Mouse (Mus musculus) forebrain, embryonic 12.5 days (tissue): ENCODE data around the gene Dysf. TPM values are rescaled to one million over a fixed set of nuclear protein-coding genes. Genes with fewer than 3 reads are reported as not detected.
A peak's percentile ranks its signal among the peaks of the same experiment; 100 is the strongest.

Source experiments
- ATAC-seq: fragments of 200-750 bp; cut with Nextera tagmentation; 2 replicates; pipeline ENCODE4 v1.8.0; 2017; ENCODE audit warnings: moderate TSS enrichment; ENCODE audit not compliant: low FRiP score
- H3K27ac ChIP-seq: fragments of 300-500 bp; sonication (generic); 2 replicates; pipeline ENCODE4 v1.5.1; 2016; ENCODE audit warnings: mild to moderate bottlenecking
- H3K27me3 ChIP-seq: fragments of 300-500 bp; sonication (generic); 2 replicates; pipeline ENCODE4 v1.6.1; 2016; ENCODE audit warnings: mild to moderate bottlenecking
- H3K36me3 ChIP-seq: fragments of 300-500 bp; sonication (generic); replicated peaks from 2 replicates; pipeline ENCODE4 v1.6.1; 2016; ENCODE audit warnings: mild to moderate bottlenecking
- H3K4me1 ChIP-seq: fragments of 300-500 bp; sonication (generic); 2 replicates; pipeline ENCODE4 v1.6.1; 2016
- H3K4me2 ChIP-seq: fragments of 300-500 bp; sonication (generic); 2 replicates; pipeline ENCODE4 v1.6.1; 2016; ENCODE audit warnings: mild to moderate bottlenecking, moderate library complexity
- H3K4me3 ChIP-seq: fragments of 300-500 bp; sonication (generic); replicated peaks from 2 replicates; pipeline ENCODE4 v1.5.1; 2016; ENCODE audit warnings: mild to moderate bottlenecking
- H3K9ac ChIP-seq: fragments of 300-500 bp; sonication (generic); 2 replicates; pipeline ENCODE4 v1.6.1; 2016; ENCODE audit warnings: mild to moderate bottlenecking
- H3K9me3 ChIP-seq: fragments of 300-500 bp; sonication (generic); 2 replicates; pipeline ENCODE4 v1.6.1; 2016
- WGBS: fragments of 180-500 bp; shearing (Covaris S2); methylation state at CpG from one replicate; pipeline ENCODE4 v1.1.7; 2016; 5-methylcytosine and 5-hydroxymethylcytosine counted together
- polyA plus RNA-seq: library from polyadenylated mRNA; unstranded; fragments of >200 nt; fragmentation: Nextera tagmentation; extraction: Ambion mirVana; gene quantifications from 2 replicates; pipeline ENCODE4 v1.2.1, GENCODE M21; 2016

The Dysf gene
- polyA plus RNA-seq, 1 experiment from 2014 or later: 3.7 TPM

- Histone ChIP-seq H3K9ac (no peak overlapping the region), H3K4me2 (no peak overlapping the region), H3K27ac (no peak overlapping the region), H3K36me3 (no peaks in the 10 kb centered on the region), H3K9me3 (0 out of 2 replicates have a peak, but pooled peaks cover 2% of the 10 kb centered on the region), H3K27me3 (peaks cover 3% of the 10 kb centered on the region; the same call in 1 of the 2 replicates), H3K4me3 (no peak overlapping the region), H3K4me1 (no peaks in the 10 kb centered on the region)
- 30% methylated on average over 4 of the region's 4 CpGs for WGBS
- peak; percentile 61; the same call in 1 of the 2 replicates for ATAC-seq
Observed at GRCm38 (mm10) chr6:84093473-84093872, 85.1 kb downstream of the Dysf start.

GRCm38 (mm10) chr6:84094536-84094935 lies 86.1 kb downstream of the Dysf start:
- Histone ChIP-seq H3K4me1 (no peaks in the 10 kb centered on the region), H3K27me3 (peaks cover 3% of the 10 kb centered on the region; the same call in 1 of the 2 replicates), H3K27ac (no peak overlapping the region), H3K9me3 (0 out of 2 replicates have a peak, but pooled peaks cover 2% of the 10 kb centered on the region), H3K9ac (no peak overlapping the region), H3K36me3 (no peaks in the 10 kb centered on the region), H3K4me3 (no peak overlapping the region), H3K4me2 (no peak overlapping the region)
- WGBS: 88% methylated on average over 9 of the region's 9 CpGs
- no peak for ATAC-seq

GRCm38 (mm10) chr6:84094998-84095397 lies 86.6 kb downstream of the Dysf start:
- ATAC-seq: no peak
- no peak overlapping the region for H3K9ac ChIP-seq
- no peak overlapping the region for H3K4me3 ChIP-seq
- no peaks in the 10 kb centered on the region for H3K9me3 ChIP-seq
- WGBS: 26% methylated on average over 7 of the region's 7 CpGs
- no peak overlapping the region for H3K4me2 ChIP-seq
- H3K36me3 ChIP-seq: no peaks in the 10 kb centered on the region
- no peak overlapping the region for H3K27ac ChIP-seq
- no peaks in the 10 kb centered on the region for H3K4me1 ChIP-seq
- H3K27me3 ChIP-seq: peaks cover 3% of the 10 kb centered on the region; the same call in 1 of the 2 replicates

- Histone ChIP-seq H3K4me1 (no peaks in the 10 kb centered on the region), H3K4me3 (no peak overlapping the region), H3K27ac (no peak overlapping the region), H3K36me3 (no peaks in the 10 kb centered on the region), H3K9me3 (no peaks in the 10 kb centered on the region), H3K27me3 (peaks cover 5% of the 10 kb centered on the region; the same call in 1 of the 2 replicates), H3K4me2 (no peak overlapping the region), H3K9ac (no peak overlapping the region)
- peak; percentile 75 for ATAC-seq
- WGBS: 13% methylated on average over 7 of the region's 7 CpGs
Observed at GRCm38 (mm10) chr6:84095882-84096281, 87.5 kb downstream of the Dysf start.

GRCm38 (mm10) chr6:84102002-84102401 lies 93.6 kb downstream of the Dysf start:
- Histone ChIP-seq H3K27ac (no peak overlapping the region), H3K4me3 (no peak overlapping the region), H3K27me3 (peaks cover 49% of the 10 kb centered on the region), H3K9ac (no peak overlapping the region), H3K36me3 (no peaks in the 10 kb centered on the region), H3K9me3 (no peaks in the 10 kb centered on the region), H3K4me2 (no peak overlapping the region), H3K4me1 (peaks cover 25% of the 10 kb centered on the region)
- no peak for ATAC-seq
- WGBS: 67% methylated on average over 15 of the region's 15 CpGs

GRCm38 (mm10) chr6:84105148-84106022 lies 97.0 kb downstream of the Dysf start:
- Histone ChIP-seq H3K36me3 (no peaks in the 10 kb centered on the region), H3K4me2 (peak overlapping the region; percentile 68), H3K9ac (peak overlapping the region; percentile 50; the same call in 1 of the 2 replicates), H3K4me3 (peak overlapping the region; percentile 45), H3K9me3 (no peaks in the 10 kb centered on the region), H3K27me3 (peaks cover 51% of the 10 kb centered on the region), H3K27ac (peak overlapping the region; percentile 53), H3K4me1 (peaks cover 25% of the 10 kb centered on the region)
- peak; percentile 82 for ATAC-seq
- WGBS: 2% methylated on average over 40 of the region's 40 CpGs

- Histone ChIP-seq H3K4me1 (peaks cover 25% of the 10 kb centered on the region), H3K4me2 (peak overlapping the region; percentile 68), H3K9ac (peak overlapping the region; percentile 50; the same call in 1 of the 2 replicates), H3K36me3 (no peaks in the 10 kb centered on the region), H3K4me3 (peak overlapping the region; percentile 45), H3K9me3 (no peaks in the 10 kb centered on the region), H3K27ac (peak overlapping the region; percentile 53), H3K27me3 (peaks cover 47% of the 10 kb centered on the region)
- 7% methylated on average over 12 of the region's 12 CpGs for WGBS
- peak; percentile 19 for ATAC-seq
Observed at GRCm38 (mm10) chr6:84106082-84106481, 97.7 kb downstream of the Dysf start.

GRCm38 (mm10) chr6:84110377-84110776 lies 102.0 kb downstream of the Dysf start:
- Histone ChIP-seq H3K9me3 (no peaks in the 10 kb centered on the region), H3K4me2 (no peak overlapping the region), H3K9ac (no peak overlapping the region), H3K36me3 (no peaks in the 10 kb centered on the region), H3K4me1 (peaks cover 13% of the 10 kb centered on the region), H3K27me3 (peaks cover 12% of the 10 kb centered on the region; the same call in 1 of the 2 replicates), H3K4me3 (no peak overlapping the region), H3K27ac (no peak overlapping the region)
- ATAC-seq: no peak
- WGBS: 86% methylated on average over 6 of the region's 6 CpGs

GRCm38 (mm10) chr6:84111106-84111505 lies 102.7 kb downstream of the Dysf start:
- no peaks in the 10 kb centered on the region for H3K36me3 ChIP-seq
- H3K27me3 ChIP-seq: peaks cover 11% of the 10 kb centered on the region; the same call in 1 of the 2 replicates
- no peak overlapping the region for H3K27ac ChIP-seq
- H3K9me3 ChIP-seq: no peaks in the 10 kb centered on the region
- H3K4me1 ChIP-seq: peaks cover 8% of the 10 kb centered on the region
- H3K4me2 ChIP-seq: no peak overlapping the region
- no peak overlapping the region for H3K4me3 ChIP-seq
- ATAC-seq: no peak
- 91% methylated on average over 11 of the region's 11 CpGs for WGBS
- no peak overlapping the region for H3K9ac ChIP-seq

- 63% methylated on average over 24 of the region's 24 CpGs for WGBS
- Histone ChIP-seq H3K9ac (no peak overlapping the region), H3K4me2 (no peak overlapping the region), H3K4me3 (no peak overlapping the region), H3K4me1 (peaks cover 7% of the 10 kb centered on the region; the same call in 1 of the 2 replicates), H3K36me3 (no peaks in the 10 kb centered on the region), H3K9me3 (no peaks in the 10 kb centered on the region), H3K27ac (0 out of 2 replicates have a peak overlapping the region, but pooled peaks have one; percentile 13), H3K27me3 (no peaks in the 10 kb centered on the region)
- ATAC-seq: no peak
Observed at GRCm38 (mm10) chr6:84119731-84120530, 111.5 kb downstream of the Dysf start.

GRCm38 (mm10) chr6:84124609-84125008 lies 116.2 kb downstream of the Dysf start:
- Histone ChIP-seq H3K4me1 (peaks cover 4% of the 10 kb centered on the region; the same call in 1 of the 2 replicates), H3K27me3 (no peaks in the 10 kb centered on the region), H3K4me3 (no peak overlapping the region), H3K4me2 (no peak overlapping the region), H3K9me3 (no peaks in the 10 kb centered on the region), H3K9ac (no peak overlapping the region), H3K27ac (no peak overlapping the region), H3K36me3 (no peaks in the 10 kb centered on the region)
- 87% methylated on average over 9 of the region's 9 CpGs for WGBS
- ATAC-seq: no peak

GRCm38 (mm10) chr6:84125101-84125500 lies 116.7 kb downstream of the Dysf start:
- no peaks in the 10 kb centered on the region for H3K4me1 ChIP-seq
- no peaks in the 10 kb centered on the region for H3K27me3 ChIP-seq
- ATAC-seq: no peak
- no peak overlapping the region for H3K4me2 ChIP-seq
- no peaks in the 10 kb centered on the region for H3K36me3 ChIP-seq
- no peak overlapping the region for H3K27ac ChIP-seq
- H3K9me3 ChIP-seq: no peaks in the 10 kb centered on the region
- 85% methylated on average over 4 of the region's 4 CpGs for WGBS
- no peak overlapping the region for H3K4me3 ChIP-seq
- no peak overlapping the region for H3K9ac ChIP-seq
